Mouse (Mus musculus) liver, adult (tissue): ENCODE data around the gene Camk2d.

ENCODE experiments used
- GATA4 ChIP-seq: IDR thresholded peaks from 2 replicates; pipeline ENCODE4 v1.6.1; 2014; ENCODE audit warnings: mild to moderate bottlenecking, low read length; ENCODE audit not compliant: insufficient replicate concordance

Camk2d gene

DNA sequence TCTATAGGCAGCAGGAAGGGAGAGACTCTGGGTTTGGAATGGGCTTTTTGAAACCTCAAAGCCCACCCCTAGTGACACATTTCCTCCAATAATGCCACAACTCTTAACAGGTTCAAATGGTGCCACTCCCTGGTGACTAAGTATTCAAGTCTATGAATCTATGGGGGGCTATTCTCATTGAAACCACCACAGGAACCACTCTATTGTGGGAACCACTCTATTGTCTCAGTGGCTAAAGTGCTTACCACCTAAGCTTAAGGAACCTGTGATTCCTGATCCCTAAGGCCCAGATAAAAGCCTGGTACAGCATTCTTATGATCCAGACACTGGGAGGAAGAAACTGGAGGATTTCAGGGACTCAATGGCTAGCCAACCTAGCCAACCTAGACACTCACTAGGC is 179.9 kb downstream of the Camk2d start:
- no peak for TF ChIP-seq GATA4

DNA sequence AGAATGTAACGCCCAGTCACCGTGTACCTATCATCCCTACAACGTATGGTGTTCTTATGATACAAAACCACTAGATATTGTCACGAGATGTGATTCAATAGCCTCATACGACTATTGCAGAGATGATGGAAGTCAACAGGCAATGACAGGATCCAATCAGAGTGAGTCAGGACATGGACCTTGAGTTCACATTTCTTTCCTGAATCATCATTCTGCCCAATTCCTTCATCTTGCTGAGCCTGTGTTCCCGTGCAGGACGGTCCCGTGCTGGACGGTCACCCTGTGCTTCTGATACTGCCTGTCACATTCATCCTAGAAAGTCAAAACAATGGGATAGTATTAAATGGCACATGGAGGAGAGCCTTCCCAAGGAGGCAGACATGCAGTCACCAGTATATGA is 181.0 kb downstream of the Camk2d start:
- TF ChIP-seq GATA4: no peak

DNA sequence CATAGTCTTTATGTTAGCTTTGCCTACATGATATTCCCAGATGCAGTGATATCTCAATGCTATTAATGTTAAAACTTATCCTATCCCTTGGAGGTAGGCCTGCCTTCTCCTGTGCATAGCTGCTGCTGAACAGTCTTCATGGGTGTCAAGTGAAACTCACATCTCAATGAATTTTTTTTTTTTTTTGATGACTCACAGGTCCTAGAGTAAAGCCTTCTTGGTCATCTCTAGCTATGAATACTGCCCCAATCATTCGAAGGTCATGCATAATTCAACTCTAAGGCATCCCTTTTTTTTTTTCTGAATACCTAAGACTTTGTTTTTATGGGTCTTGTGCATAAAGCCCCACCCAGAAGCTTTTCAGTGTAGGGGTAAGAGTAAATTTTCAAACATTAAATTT is 181.8 kb downstream of the Camk2d start:
- no peak for TF ChIP-seq GATA4

DNA sequence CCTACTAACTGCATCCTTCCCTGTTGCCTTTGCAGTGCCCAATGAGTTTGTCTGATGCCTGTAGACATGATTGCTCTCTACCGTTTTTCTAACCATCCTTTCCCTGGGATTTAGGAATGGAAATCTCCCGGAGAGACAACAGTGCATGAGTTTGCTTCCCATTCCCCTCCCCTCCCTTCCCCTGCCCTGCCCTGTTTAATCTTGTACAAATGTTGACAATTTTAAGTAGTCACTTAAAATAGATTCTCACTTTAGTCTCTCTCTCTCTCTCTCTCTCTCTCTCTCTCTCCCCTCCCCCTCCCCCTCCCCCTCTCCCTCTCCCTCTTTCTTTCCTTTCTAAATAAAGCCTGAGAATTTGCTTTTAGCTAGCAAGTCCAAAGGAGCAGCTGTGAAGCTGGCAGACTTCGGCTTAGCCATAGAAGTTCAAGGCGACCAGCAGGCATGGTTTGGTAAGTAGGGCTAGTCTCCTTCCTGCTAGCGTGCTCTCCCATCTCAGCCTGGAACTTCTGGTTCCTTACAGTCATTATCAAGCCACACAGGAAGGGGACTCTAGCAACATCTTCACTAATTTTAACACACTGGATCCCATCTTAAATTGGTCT is 184.0 kb downstream of the Camk2d start:
- TF ChIP-seq GATA4: no peak

DNA sequence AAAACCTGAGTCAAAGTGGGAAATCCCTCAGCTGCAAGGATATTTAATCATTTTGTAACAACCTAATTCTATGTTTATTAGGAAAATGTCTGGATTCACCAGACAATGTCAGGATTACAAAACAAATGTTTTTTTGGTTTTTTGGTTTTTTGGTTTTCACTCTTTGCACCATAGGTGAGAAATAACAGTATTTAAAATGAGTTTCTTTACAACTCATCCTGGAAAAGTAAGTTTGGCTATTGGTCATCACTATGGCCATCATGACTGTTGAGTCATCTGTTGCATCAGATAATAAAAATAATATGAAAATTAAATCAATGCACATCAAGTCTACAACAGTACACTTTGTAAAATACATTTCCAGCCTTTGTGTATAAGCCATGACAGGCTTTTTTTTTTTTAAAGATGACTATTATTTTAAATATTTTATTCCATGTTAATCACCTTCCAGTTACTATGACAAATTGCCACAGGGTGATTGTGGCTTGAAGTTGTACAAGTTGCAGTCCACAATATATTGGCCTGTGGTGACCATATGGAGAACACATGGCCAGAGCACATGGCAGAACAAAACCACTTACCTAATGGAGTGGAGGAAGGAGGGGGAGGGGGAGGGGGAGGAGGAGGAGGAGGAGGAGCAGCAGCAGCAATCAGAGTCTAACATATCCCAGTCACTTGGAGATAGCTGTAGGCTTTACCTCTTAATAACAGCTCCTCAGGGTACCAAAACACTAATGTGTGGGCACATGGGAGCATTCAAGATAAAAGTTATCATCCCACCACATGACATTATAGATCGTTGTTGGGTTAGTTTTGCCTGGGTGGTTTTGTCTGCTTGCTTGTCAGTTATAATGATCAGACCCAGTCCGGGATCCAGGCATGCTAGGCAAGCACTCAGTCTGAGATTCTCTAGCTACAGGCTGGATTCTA is 197.2 kb downstream of the Camk2d start:
- no peak for TF ChIP-seq GATA4

DNA sequence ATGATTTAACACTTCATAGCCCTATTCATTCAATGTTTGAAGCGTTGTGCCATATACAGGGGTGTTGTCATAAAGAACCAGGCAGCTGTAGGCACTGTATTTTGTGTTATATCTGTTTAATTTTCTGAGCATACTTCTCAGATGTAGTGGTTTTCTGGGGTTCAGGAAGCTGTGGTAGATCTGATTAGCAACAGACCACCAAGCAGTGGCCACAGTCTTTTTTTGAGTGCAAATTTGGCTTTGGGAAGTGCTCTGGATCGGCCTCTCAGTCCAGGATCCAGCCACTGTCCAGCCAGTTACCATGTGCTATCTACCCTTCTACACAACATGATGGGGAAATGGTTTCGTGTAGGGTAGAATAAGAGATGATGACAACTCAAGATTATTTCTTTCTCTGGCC is 199.8 kb downstream of the Camk2d start:
- no peak for TF ChIP-seq GATA4

DNA sequence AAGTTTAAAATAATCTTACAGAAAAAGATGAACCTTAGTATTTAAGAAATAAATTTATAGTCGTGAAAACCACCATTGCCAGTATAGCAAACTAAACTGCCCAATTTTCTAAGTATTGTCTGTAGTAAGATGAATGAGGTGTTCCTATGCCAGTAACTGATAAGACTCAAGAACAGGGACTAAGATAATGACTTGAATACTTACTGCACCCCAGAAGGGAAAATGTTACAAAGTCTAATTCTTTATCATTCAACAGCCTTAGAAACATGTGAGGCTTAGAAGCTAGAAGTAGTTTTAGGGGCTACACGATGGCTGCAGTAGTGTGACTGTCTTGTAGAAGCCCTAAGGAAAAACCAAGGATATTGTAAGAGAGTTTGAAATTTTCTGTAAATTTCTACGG is 200.9 kb downstream of the Camk2d start:
- TF ChIP-seq GATA4: no peak

DNA sequence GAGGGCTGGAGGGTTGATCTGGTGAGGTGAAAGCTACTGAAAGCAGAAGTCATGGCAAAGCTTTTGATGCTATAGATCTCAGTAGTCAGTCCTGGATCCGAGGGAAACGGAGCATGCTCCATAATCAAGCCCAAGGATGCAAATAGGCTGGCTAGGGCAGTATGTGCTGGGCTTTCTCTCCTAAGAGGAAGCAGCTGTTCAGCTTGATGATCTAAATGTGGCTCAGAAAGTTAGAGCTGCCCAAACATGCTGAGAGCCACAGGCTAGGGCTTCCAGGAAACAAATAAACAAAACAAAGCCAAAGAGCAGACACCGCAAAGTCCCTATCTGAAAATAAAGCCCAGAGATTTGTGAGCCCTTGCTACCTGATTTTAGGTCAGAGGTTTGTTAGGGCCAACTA is 201.7 kb downstream of the Camk2d start:
- no peak for TF ChIP-seq GATA4

DNA sequence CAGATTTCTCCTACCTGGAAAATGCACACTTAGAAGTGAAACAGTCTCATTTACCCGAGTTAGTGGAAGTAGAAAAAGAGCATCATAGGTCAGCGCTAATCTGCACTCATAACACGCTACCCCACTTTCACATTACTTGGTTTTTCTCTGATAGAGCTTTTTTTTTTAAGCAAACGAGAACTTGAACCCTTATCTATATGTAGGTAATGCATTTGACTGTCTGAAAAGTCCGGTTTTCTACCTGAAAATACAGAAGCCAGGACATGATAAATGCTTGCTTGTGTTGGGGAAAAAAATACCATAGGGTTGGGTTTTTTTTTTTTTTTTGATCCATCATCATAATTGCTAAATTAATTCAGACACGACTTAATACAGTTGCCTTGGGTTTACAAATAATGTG is 206.9 kb downstream of the Camk2d start:
- no peak for TF ChIP-seq GATA4

DNA sequence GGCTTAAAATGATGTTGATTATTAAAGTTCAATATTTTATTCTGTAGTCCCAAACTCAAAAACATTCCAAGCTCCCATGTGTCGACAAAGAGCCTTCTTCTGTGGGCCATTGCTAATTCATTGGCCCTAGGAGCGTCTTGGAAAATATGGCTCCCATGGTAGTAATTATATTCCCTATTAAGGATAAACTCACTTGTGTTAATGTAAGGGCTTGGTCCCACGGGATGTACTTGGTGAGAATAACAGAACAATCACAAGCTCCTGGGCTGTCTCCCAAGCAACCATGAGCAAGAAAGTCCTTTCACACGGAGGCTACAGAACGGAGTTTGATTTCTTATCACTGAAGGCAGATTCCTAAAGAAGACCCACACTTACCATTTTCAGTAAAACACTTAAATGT is 208.9 kb downstream of the Camk2d start:
- TF ChIP-seq GATA4: no peak

DNA sequence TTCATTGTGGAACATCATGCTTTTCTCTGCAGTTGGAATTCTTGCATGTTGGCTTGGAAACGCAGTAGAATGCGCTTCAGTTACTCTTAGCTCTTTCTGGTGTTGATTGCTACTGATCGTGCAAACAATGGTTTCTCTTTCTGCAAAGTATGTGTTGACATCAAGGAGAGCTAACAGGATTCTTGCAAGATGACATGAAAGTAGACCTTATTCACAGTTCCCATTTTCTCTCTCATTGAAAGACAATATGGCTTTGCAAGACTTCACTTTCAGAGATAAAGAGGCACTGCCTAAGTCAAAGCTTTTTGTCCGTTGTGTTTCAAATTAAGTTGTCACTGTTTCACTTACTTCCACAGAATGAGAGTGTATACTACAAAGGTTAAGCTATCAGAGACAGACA is 210.0 kb downstream of the Camk2d start:
- TF ChIP-seq GATA4: no peak

DNA sequence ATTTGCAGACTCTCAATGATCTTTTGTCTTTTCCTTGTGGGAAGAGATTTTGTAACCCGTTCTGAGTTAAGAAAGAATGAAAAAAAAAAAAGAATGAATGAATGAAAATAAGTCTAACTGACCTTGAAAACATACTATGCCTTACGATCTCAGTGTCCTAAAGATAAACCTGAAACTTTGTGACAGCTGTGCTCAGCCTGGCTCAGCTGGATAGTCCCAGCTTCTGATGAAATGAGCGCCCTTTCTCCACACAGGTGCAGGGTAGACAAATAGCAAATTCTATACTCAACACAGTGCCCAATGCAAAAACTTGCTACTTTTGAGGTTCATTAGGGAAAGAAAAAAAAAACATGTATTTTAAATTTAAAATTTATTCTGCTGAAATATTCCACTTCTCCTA is 213.8 kb downstream of the Camk2d start:
- TF ChIP-seq GATA4: no peak

DNA sequence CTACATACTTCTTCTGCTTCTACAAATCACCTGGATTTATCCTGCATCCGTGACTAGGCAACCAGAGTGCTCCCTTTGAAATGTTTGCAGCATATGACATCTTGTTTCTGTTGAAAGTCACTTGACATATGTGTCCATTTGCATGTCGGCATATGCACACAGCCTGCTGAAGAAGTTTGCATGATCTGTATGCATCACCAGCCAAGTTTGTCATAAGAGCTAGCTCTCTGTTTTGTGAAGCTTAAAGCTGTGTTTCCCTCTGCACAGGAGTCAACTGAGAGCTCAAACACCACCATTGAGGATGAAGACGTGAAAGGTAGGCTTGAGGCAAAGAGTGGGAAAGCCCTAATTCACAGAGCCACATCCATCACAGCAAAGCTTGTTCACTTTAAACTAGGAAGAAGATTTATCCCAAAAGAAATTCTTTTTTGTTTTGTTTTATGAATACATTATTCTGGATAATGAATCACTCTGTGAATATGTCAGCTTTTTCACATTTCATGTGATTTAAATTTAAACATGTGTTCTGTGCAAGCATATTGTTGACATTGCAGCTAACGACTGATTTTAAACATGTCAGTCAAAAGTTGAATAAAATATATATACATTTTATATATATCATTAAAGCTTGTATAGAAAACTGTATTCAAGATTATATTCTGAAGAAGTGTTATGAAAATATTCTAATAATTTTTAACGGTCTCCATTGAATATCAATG is 214.4 kb downstream of the Camk2d start:
- TF ChIP-seq GATA4: no peak

DNA sequence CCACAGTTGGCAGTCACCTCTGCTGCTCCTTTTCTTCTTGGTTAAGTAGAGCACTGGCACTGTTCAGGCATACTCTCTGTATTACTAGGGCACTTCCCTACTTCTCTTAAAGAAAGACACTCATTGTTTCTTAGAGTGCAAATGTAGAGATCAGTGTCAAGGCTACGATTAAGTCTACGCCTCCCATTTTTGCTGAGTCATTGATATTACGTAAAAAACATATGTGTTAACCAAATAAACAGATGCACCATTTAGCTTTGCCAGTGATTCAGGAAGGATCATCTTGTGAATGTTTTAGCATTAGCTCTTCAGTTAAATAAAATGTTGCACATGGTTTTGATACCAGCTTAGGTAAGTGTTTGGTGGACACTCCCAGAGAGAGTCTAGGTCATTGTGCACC is 215.5 kb downstream of the Camk2d start:
- TF ChIP-seq GATA4: no peak

DNA sequence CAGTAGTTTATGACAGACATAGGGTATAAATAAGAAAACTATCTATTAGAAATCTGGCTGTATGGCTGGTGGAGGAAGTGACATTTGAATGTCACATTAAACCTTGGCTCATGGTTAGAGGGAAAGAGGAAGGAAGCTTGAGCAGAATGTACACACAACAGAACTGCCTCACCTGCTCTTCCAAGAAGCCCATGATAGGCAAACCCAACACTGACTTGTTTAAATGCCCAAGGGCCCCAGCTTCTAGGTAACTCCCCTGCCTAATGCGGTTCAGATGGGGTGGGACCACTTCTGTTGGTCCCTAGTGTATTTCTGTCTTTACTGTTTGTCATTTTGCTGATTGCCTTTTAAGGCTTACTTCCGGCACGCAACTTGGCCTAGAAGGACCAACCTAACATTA is 226.3 kb downstream of the Camk2d start:
- TF ChIP-seq GATA4: no peak

DNA sequence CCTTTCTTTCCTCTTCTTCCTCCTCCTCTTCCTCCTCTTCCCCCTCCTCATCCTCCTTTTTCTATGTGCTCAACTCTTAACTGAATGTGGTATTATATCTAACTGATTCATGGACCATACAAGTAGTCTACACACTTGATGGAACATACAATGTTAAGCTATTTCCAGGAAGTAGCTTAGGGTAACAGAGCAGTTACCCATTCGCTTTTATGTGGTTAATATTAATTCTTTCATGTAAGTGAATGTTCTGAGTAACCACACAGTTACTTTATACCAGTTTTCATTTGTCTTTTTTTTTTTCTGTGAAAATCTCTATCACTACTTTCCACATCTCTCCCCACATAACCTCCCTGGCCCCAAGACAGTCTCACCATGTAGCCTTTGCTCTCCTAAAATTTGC is 228.8 kb downstream of the Camk2d start:
- no peak for TF ChIP-seq GATA4

DNA sequence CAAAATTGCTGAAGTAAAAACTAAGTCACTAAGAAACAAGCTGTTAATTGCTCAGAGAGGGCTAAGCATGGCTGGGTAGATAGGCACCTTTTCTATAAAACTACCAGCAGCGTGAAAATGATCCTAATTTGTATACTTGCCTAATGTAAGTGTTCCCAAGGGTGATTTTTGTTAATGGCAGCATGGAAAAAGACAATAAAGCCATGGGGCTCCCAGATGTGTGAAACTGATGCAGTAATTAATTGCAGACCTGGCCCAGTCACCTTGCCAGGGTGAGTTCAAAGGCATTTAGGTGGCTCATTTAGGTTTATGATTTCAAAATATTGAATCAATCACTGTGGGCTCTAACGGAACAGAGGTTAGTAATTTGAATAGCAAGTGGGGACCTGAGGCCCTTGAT is 230.1 kb downstream of the Camk2d start:
- TF ChIP-seq GATA4: no peak

DNA sequence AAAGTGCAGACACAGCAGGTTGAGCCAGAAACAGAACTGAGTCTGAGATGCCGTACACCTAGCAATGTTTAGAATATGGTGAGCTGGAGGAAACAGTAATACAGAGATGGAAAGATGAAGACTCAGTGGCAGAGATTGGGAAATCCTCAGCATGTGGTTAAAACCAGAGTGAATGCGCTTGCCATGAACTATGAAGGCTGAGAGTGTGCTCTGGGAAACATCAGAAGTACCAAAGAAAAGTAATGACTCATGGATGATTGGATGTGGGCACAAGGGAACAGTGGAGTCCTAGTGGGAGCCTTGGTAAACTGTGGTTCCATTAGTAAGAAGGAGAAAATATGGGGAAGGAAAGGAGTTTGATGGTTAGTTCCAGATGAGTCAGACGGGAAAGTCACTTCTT is 231.8 kb downstream of the Camk2d start:
- TF ChIP-seq GATA4: no peak
